Mouse (Mus musculus): Measurements from ENCODE around the gene Gfod1. TPM values are rescaled to one million over a fixed set of nuclear protein-coding genes. Genes with fewer than 3 reads are reported as not detected.

Gene Gfod1
- total RNA-seq, 1 experiment from 2014 or later, result 20.8 TPM

GRCm38 (mm10) chr13:43268539-43269327, 35.2 kb downstream of the Gfod1 start:
- ATAC-seq (replicated peaks; ENCODE audit: insufficient number of reproducible peaks, low FRiP score, low TSS enrichment, poor library complexity, severe bottlenecking), result peak; percentile 91

GRCm38 (mm10) chr13:43267902-43268301, 36.1 kb downstream of the Gfod1 start:
- ATAC-seq (replicated peaks; ENCODE audit: insufficient number of reproducible peaks, low FRiP score, low TSS enrichment, poor library complexity, severe bottlenecking), result no peak

GRCm38 (mm10) chr13:43267216-43267615, 36.8 kb downstream of the Gfod1 start:
- no peak for ATAC-seq (replicated peaks; ENCODE audit: insufficient number of reproducible peaks, low FRiP score, low TSS enrichment, poor library complexity, severe bottlenecking)

GRCm38 (mm10) chr13:43266333-43266732, 37.6 kb downstream of the Gfod1 start:
- ATAC-seq (replicated peaks; ENCODE audit: insufficient number of reproducible peaks, low FRiP score, low TSS enrichment, poor library complexity, severe bottlenecking), result 0 out of 2 replicates have a peak, but pooled peaks have one; percentile 15

- no peak for ATAC-seq (replicated peaks; ENCODE audit: insufficient number of reproducible peaks, low FRiP score, low TSS enrichment, poor library complexity, severe bottlenecking)
These were observed 38.9 kb downstream of the Gfod1 start for GRCm38 (mm10) chr13:43265116-43265515.

- no peak for ATAC-seq (replicated peaks; ENCODE audit: insufficient number of reproducible peaks, low FRiP score, low TSS enrichment, poor library complexity, severe bottlenecking)
These were observed 40.3 kb downstream of the Gfod1 start for GRCm38 (mm10) chr13:43263646-43264045.

- no peak for ATAC-seq (replicated peaks; ENCODE audit: insufficient number of reproducible peaks, low FRiP score, low TSS enrichment, poor library complexity, severe bottlenecking)
These were observed 41.7 kb downstream of the Gfod1 start for GRCm38 (mm10) chr13:43262114-43262739.

GRCm38 (mm10) chr13:43261287-43261686, 42.7 kb downstream of the Gfod1 start:
- ATAC-seq (replicated peaks; ENCODE audit: insufficient number of reproducible peaks, low FRiP score, low TSS enrichment, poor library complexity, severe bottlenecking), result peak; percentile 80

- 0 out of 2 replicates have a peak, but pooled peaks have one; percentile 5 for ATAC-seq (replicated peaks; ENCODE audit: insufficient number of reproducible peaks, low FRiP score, low TSS enrichment, poor library complexity, severe bottlenecking)
These were observed 43.2 kb downstream of the Gfod1 start for GRCm38 (mm10) chr13:43260731-43261130.

GRCm38 (mm10) chr13:43256447-43256846, 47.5 kb downstream of the Gfod1 start:
- no peak for ATAC-seq (replicated peaks; ENCODE audit: insufficient number of reproducible peaks, low FRiP score, low TSS enrichment, poor library complexity, severe bottlenecking)

- no peak for ATAC-seq (replicated peaks; ENCODE audit: insufficient number of reproducible peaks, low FRiP score, low TSS enrichment, poor library complexity, severe bottlenecking)
These were observed 50.4 kb downstream of the Gfod1 start for GRCm38 (mm10) chr13:43253526-43253925.

GRCm38 (mm10) chr13:43252105-43252790, 51.7 kb downstream of the Gfod1 start:
- ATAC-seq (replicated peaks; ENCODE audit: insufficient number of reproducible peaks, low FRiP score, low TSS enrichment, poor library complexity, severe bottlenecking), result no peak

GRCm38 (mm10) chr13:43251391-43251790, 52.6 kb downstream of the Gfod1 start:
- ATAC-seq (replicated peaks; ENCODE audit: insufficient number of reproducible peaks, low FRiP score, low TSS enrichment, poor library complexity, severe bottlenecking), result no peak

GRCm38 (mm10) chr13:43250653-43251052, 53.3 kb downstream of the Gfod1 start:
- peak; percentile 95 for ATAC-seq (replicated peaks; ENCODE audit: insufficient number of reproducible peaks, low FRiP score, low TSS enrichment, poor library complexity, severe bottlenecking)

GRCm38 (mm10) chr13:43250106-43250505, 53.9 kb downstream of the Gfod1 start:
- peak; percentile 31 for ATAC-seq (replicated peaks; ENCODE audit: insufficient number of reproducible peaks, low FRiP score, low TSS enrichment, poor library complexity, severe bottlenecking)

GRCm38 (mm10) chr13:43248381-43248780, 55.6 kb downstream of the Gfod1 start:
- ATAC-seq (replicated peaks; ENCODE audit: insufficient number of reproducible peaks, low FRiP score, low TSS enrichment, poor library complexity, severe bottlenecking), result no peak

- no peak for ATAC-seq (replicated peaks; ENCODE audit: insufficient number of reproducible peaks, low FRiP score, low TSS enrichment, poor library complexity, severe bottlenecking)
These were observed 57.1 kb downstream of the Gfod1 start for GRCm38 (mm10) chr13:43246876-43247275.

GRCm38 (mm10) chr13:43243793-43244192, 60.2 kb downstream of the Gfod1 start:
- ATAC-seq (replicated peaks; ENCODE audit: insufficient number of reproducible peaks, low FRiP score, low TSS enrichment, poor library complexity, severe bottlenecking), result no peak

- ATAC-seq (replicated peaks; ENCODE audit: insufficient number of reproducible peaks, low FRiP score, low TSS enrichment, poor library complexity, severe bottlenecking), result peak; percentile 50; the same call in 1 of the 2 replicates
These were observed 60.7 kb downstream of the Gfod1 start for GRCm38 (mm10) chr13:43243240-43243639.
